Mouse (Mus musculus) cerebellum, adult 8-10 months (tissue): ENCODE measurements around the gene Tmem189.
"Not testable (repeated sequence)": the region's sequence is repeated elsewhere in the genome, so short reads cannot be mapped to it uniquely, and the experiment has no call there.

Experiments
- DNase-seq: peaks from one replicate; pipeline ENCODE4 v3.0.0; 2022

Tmem189 gene

DNA sequence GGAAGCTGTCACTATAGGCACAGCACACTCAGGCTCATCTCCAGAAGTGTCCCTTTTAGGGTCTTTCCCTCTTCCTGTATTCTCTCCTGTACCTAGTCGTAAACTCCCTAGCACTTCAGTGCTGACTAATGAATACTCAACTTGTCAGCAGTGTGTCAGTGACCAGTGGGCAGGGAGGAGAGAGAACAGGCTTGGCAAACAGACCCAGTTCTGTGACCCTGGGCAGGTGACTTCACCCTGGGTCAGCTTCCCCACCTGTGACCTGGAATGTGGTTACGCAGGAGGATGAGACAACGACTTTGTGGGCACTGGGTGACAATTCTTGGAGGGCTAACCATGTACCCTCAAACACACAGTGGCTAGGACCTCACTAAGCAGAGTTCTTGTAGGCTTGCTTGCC, 72.6 kb downstream of the Tmem189 start:
- DNase-seq = no peak

- not testable (repeated sequence) for DNase-seq
These were observed 76.3 kb downstream of the Tmem189 start for GRCm38 (mm10) chr2:167613335-167613734.

DNA sequence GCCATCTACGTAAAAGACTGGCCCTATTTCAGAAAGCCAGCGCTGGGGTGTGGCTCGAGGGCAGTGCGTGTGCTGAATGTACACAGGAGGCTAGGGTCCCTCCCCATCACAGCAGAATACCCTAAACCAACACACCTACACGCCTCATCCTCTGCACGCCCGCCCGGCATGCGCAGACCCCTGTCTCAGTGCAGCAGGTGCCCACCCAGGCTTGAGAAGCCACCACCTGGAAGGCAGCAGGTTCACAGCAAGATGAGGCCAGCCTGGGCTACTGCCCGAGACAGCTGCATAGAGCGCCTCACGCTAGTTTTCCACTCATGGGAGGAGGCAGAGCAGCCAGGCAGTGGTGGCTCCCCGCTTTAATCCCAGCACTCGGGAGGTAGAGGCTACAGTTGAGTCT, 77.5 kb downstream of the Tmem189 start:
- DNase-seq = no peak

GRCm38 (mm10) chr2:167611287-167611686, 78.3 kb downstream of the Tmem189 start:
- DNase-seq = no peak

DNA sequence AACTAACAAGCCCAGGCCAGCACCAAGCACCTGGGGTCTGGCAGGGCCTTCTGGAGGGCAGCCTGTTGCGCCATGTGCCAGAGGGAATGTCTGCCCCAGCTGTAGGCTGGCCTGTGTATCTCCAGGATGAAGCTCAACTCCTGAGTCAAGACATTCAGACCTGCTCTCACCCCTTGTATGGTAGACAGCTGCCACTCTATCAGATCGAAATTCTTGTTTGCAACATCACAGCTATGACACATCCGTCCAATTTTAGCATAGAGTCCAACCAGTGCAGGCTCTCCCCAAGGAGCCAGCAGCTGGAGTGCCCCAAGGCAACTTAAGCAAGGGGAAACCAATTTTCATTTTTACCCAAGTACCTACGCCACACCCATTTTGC, 82.9 kb downstream of the Tmem189 start:
- no peak for DNase-seq

DNA sequence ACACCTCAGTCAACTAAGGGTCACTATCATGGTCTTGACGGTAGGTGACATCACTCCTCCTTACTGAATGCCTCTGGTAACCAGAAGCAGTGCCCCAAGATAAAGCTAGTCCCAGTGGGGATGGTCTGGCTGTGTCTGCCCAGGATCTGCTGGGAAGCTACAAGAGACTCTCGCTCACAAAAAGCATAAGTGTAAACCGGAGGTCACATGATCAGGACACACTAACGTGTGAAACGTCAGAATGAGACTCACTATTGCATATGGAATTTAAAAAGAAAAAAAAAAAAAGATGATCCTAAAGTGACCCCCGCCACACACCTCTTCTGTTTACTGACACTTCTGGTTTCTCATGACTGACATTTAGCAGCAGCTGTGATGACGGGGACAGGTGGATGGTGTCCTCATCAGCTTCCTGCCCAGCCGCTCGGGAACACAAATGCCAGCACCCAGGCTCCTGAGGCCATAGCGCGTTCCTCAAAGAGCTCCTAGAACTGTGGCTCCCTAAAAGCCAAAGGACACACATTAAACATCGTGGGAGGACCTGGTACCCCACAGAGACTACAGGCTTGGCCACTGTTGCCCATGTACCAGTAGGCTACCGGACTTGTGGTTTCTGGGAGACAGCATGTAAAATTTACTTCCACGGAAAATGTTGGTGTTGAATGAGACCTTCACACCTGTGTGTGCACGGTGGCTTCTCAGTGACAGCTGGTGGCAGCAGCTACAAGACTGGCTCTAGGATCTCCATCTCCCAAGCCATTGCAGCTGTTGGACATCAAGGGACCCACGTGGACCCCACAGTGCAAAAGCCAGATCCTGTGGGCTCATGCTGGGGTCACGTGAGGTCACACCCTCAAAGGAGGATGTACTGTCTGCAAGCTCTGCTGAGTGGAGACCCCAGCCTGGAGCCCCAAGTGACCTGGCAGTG, 83.5 kb downstream of the Tmem189 start:
- DNase-seq = no peak

GRCm38 (mm10) chr2:167605178-167605794, 84.3 kb downstream of the Tmem189 start:
- peak; percentile 73 for DNase-seq

- DNase-seq = no peak
These were observed 86.6 kb downstream of the Tmem189 start for GRCm38 (mm10) chr2:167602978-167603377.

DNA sequence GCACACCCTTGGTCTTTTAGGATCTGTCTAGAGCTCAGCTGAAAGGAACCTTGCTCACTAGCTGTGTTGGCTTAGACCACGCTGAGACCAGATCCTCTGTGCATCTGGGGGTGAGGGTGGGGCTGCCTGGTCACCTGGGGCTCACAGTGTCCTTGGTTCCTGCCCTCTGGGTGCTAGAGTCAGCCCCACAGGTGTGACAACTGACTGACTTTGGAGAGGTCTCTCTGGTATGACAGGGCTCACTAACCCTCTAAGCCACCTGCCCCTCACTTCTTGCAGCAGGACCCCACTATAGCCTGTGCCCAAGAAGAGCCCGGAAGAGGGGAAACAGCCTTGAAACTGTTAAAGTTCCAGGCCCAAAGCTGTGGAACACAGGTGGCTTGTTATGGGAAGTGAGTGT, 87.3 kb downstream of the Tmem189 start:
- DNase-seq = no peak

DNA sequence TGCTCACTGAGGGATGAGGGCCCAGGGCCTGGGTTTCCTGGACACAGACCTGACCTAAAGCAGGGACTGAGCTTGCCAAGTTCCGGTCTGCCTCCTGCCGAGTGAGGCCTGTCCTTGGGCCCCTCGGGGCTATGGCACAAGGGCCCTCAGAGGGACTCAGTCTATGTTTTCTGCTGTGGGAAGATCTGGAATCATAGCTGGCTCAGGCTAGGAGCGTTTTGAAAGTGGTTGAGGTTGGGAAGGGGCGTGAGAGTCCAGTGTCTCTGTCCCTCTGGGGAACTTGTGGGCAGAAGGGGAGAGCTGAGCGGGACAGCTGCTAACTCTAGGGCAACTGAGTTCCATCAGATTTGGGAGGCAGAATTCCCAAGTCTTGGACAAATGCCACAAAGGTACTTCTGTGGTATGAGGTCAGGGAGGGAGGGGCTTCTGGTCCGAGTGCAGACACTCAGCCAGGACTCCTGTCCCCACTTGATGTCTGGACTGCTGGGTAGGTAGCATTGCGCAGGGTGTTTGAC, 89.1 kb downstream of the Tmem189 start:
- no peak for DNase-seq

GRCm38 (mm10) chr2:167599917-167600316, 89.7 kb downstream of the Tmem189 start:
- no peak for DNase-seq

DNA sequence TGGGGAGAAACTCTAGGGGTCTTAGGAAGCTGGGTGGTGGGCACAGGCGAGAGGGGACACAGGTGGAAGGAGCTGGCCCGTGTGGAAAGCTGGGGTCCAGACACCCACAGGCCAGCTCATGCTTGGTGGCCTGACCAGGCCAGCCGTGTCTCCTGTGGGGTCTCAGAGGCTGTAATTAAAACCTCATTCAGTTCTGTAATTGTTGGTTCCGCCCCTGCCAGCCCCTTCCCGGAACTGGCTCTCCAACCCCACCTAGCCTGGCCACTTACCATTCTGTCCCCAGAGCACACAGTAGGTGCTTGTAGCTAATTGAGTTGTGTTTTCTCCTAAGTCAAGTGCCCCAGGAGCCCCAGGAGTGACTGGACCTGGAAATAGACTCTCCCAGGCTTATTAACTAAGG, 90.4 kb downstream of the Tmem189 start:
- DNase-seq = no peak

DNA sequence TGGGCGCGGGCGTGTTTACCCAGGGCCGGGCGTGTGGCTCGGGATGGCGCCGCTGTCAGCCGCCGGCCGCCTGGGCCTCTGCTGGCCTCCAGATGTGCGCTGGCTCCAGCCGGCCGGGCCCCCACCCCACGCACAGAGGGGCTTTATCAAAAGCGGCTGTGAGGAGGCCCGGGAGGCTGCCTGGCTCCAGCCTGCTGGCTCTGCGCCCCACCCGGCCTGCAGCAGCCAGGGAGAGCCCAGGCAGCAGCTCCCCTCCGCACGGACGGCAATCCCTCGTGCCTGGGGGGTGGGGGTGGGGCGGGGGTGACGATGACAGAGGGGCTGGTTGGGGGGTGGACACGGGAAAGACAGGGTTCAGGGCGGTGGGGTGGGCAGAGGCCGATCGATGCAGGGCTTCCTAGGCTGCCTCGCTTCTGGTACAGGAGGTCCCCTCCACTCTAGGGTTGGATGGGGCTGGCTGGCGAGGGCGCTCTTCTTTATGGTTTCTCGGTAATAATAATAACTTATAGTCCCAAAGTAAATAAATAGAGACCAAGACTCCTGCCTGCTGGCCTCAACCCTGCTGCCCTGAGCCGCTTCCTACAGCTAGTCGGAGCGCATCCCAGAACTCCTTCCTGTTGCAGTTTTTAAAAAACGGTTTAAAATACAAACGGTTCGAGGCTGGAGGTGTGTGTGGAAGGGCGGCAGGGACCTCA, 92.0 kb downstream of the Tmem189 start:
- no peak for DNase-seq

DNA sequence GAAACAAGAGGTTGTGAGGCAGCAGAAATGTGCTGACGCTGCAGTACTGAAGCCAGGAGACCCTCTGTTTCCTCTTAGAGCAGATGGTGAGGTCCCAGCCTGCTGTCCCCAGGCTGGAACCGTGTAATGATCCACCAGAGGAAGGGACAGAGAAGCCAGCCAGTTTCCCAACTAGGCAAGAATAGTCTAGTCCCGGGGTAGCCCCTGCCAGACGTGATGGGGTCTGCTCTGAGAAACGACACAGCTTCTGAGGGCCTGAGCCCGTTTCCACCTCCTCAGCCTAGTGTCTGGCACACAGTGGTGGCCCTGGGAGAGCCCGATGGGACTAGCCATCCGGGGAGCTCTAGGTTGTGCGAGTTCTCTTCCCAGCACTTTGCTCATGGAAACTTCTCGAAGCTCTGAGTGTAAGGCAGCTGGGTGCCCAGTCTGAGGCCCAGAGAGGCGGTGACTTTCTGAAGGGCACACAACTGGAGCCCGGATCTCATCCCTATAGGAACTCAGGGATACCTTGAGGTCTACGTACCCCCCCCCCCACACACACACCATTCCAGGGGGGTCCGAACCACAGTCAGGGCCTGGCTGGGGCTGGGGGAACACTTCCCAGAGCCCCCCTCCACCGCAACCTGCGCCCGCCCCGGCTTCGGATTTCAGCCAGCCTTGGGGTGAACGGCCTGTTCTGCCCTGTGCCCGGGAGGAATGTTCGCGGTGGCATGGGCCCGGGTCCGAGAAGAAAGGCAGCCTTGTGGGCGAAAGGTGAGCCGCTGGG, 92.7 kb downstream of the Tmem189 start:
- DNase-seq = no peak

- DNase-seq = no peak
These were observed 93.4 kb downstream of the Tmem189 start for GRCm38 (mm10) chr2:167596262-167596661.

DNA sequence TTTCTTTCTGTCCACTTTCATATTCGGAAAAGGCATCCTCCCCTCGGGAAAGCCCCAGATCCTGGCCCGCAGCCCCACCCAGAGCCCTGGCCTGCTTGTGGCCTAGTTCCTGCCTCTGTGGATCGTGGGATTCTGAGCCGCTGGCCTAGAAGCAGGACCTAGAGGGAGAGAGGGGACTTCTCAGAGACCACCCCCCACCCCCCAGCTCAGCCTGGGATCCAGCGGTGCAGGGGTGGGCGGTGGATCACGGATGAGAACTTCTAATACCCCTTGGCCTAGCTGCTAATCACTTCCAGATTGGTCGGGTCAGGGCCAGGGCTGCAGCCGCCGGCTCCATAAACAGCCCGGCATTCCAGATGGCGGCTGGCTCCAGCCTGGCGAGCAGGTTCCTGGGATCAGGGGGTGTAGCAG, 93.9 kb downstream of the Tmem189 start:
- no peak for DNase-seq

DNA sequence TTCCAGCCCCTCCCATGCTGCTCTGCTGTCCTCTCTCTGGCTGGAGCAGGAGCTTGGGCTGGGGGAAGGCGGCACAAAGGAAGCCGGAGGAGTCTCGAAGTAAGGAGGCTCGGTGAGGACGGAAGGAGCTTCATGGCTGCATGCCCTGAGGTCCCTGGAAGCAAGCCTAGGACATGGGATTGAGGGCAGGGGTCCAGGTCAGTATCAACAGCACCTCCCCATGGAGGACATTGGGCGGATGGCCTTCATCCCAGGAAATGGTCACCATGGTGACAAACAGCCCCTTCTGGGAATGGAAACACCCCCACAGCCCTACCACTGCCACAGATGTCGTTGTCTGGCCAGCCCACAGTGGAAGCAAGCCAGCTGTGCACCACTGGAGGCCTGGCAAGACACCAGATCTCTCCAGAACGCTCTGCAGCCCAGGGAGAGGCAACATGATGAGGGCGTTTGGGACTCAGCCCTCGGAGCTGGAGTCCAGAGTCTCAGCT, 95.1 kb downstream of the Tmem189 start:
- peak; percentile 22 for DNase-seq

GRCm38 (mm10) chr2:167593551-167594250, 95.9 kb downstream of the Tmem189 start:
- DNase-seq = no peak
